Mouse (Mus musculus): ENCODE results near the gene Atpaf2. TPM values are rescaled to one million over a fixed set of nuclear protein-coding genes. Genes with fewer than 3 reads are reported as not detected.
A peak's percentile ranks its signal among the peaks of the same experiment; 100 is the strongest.

The Atpaf2 gene
- total RNA-seq, 2 experiments from 2014 or later, result 29.1 to 31.4 TPM

GRCm38 (mm10) chr11:60406606-60407005, 11.7 kb downstream of the Atpaf2 start:
- DNase-seq (ENCODE audit: extremely low spot score in 1 of 2, low spot score in 1 of 2), result no peak

GRCm38 (mm10) chr11:60397172-60397571, 21.1 kb downstream of the Atpaf2 start:
- DNase-seq (ENCODE audit: extremely low spot score in 1 of 2, low spot score in 1 of 2), result no peak

GRCm38 (mm10) chr11:60396546-60396945, 21.7 kb downstream of the Atpaf2 start:
- peak in 1 of 2 experiments; percentile 34 for DNase-seq (ENCODE audit: extremely low spot score in 1 of 2, low spot score in 1 of 2)

- no peak for DNase-seq (ENCODE audit: extremely low spot score in 1 of 2, low spot score in 1 of 2)
Observed at GRCm38 (mm10) chr11:60391346-60391745, 26.9 kb downstream of the Atpaf2 start.

GRCm38 (mm10) chr11:60387944-60388343, 30.3 kb downstream of the Atpaf2 start:
- DNase-seq (ENCODE audit: extremely low spot score in 1 of 2, low spot score in 1 of 2), result no peak

GRCm38 (mm10) chr11:60385946-60386345, 32.3 kb downstream of the Atpaf2 start:
- no peak for DNase-seq (ENCODE audit: extremely low spot score in 1 of 2, low spot score in 1 of 2)

GRCm38 (mm10) chr11:60384762-60385421, 33.4 kb downstream of the Atpaf2 start:
- peak; percentile 47 to 60 for DNase-seq (ENCODE audit: extremely low spot score in 1 of 2, low spot score in 1 of 2)

- no peak for DNase-seq (ENCODE audit: extremely low spot score in 1 of 2, low spot score in 1 of 2)
Observed at GRCm38 (mm10) chr11:60383518-60383917, 34.7 kb downstream of the Atpaf2 start.

GRCm38 (mm10) chr11:60374481-60374880, 43.8 kb downstream of the Atpaf2 start:
- no peak for DNase-seq (ENCODE audit: extremely low spot score in 1 of 2, low spot score in 1 of 2)

GRCm38 (mm10) chr11:60370431-60370830, 47.8 kb downstream of the Atpaf2 start:
- no peak for DNase-seq (ENCODE audit: extremely low spot score in 1 of 2, low spot score in 1 of 2)

- DNase-seq (ENCODE audit: extremely low spot score in 1 of 2, low spot score in 1 of 2), result no peak
Observed at GRCm38 (mm10) chr11:60369448-60369847, 48.8 kb downstream of the Atpaf2 start.

- no peak for DNase-seq (ENCODE audit: extremely low spot score in 1 of 2, low spot score in 1 of 2)
Observed at GRCm38 (mm10) chr11:60368909-60369308, 49.3 kb downstream of the Atpaf2 start.

GRCm38 (mm10) chr11:60367256-60367655, 51.0 kb downstream of the Atpaf2 start:
- DNase-seq (ENCODE audit: extremely low spot score in 1 of 2, low spot score in 1 of 2), result no peak

GRCm38 (mm10) chr11:60366239-60367019, 51.8 kb downstream of the Atpaf2 start:
- DNase-seq (ENCODE audit: extremely low spot score in 1 of 2, low spot score in 1 of 2), result no peak

- no peak for DNase-seq (ENCODE audit: extremely low spot score in 1 of 2, low spot score in 1 of 2)
Observed at GRCm38 (mm10) chr11:60360631-60361201, 57.5 kb downstream of the Atpaf2 start.

- DNase-seq (ENCODE audit: extremely low spot score in 1 of 2, low spot score in 1 of 2), result no peak
Observed at GRCm38 (mm10) chr11:60359936-60360335, 58.3 kb downstream of the Atpaf2 start.

- DNase-seq (ENCODE audit: extremely low spot score in 1 of 2, low spot score in 1 of 2), result no peak
Observed at GRCm38 (mm10) chr11:60359138-60359537, 59.1 kb downstream of the Atpaf2 start.

- DNase-seq (ENCODE audit: extremely low spot score in 1 of 2, low spot score in 1 of 2), result no peak
Observed at GRCm38 (mm10) chr11:60358548-60358947, 59.7 kb downstream of the Atpaf2 start.

GRCm38 (mm10) chr11:60357116-60357515, 61.1 kb downstream of the Atpaf2 start:
- no peak for DNase-seq (ENCODE audit: extremely low spot score in 1 of 2, low spot score in 1 of 2)

GRCm38 (mm10) chr11:60355952-60356351, 62.3 kb downstream of the Atpaf2 start:
- DNase-seq (ENCODE audit: extremely low spot score in 1 of 2, low spot score in 1 of 2), result no peak
